Comparison of ENCODE assay signal across 8 mouse cellular contexts in genomic region chr14:31268301-31269001, GRCm38 (mm10). TPM values are rescaled to one million over a fixed set of nuclear protein-coding genes. Genes with fewer than 3 reads are reported as not detected.
DNase-seq lines count a peak whose midpoint lies in the region; ATAC-seq lines count a peak whose summit lies in the region.

No protein-coding gene starts in this region.

- H3K4me3 ChIP-seq in embryonic facial prominence, embryonic 15.5 days (replicated peaks) = peak overlapping the region; percentile 41
- H3K4me3 ChIP-seq in midbrain, embryonic 13.5 days (replicated peaks) = peak overlapping the region; percentile 27
- no peak overlapping the region for H3K4me3 ChIP-seq in liver, embryonic 12.5 days

- ATAC-seq in embryonic facial prominence, embryonic 15.5 days (ENCODE audit: insufficient number of reproducible peaks, low FRiP score, low TSS enrichment, low read depth) = no peak
- peak; percentile 73 for ATAC-seq in midbrain, embryonic 13.5 days
- no peak for ATAC-seq in liver, embryonic 12.5 days
- no peak for ATAC-seq in CD4-positive, CD25-positive, alpha-beta regulatory T cell, adult 4 months

- H3K36me3 ChIP-seq in embryonic facial prominence, embryonic 15.5 days = no peaks in the 10 kb centered on the region
- peaks cover 2% of the 10 kb centered on the region; the same call in 1 of the 2 replicates for H3K36me3 ChIP-seq in midbrain, embryonic 13.5 days
- H3K36me3 ChIP-seq in liver, embryonic 12.5 days = no peaks in the 10 kb centered on the region

- DNase-seq in brain, adult 2 months (ENCODE audit: low read depth, low spot score) = peak; percentile 93
- DNase-seq in layer of hippocampus, adult 18-20 months (ENCODE audit: low spot score in 2 of 2) = peak; percentile 69 to 84
- no peak for DNase-seq in natural killer cell, adult 2 months (ENCODE audit: low spot score in 2 of 2)
- DNase-seq in c-Kit-positive CD71-positive TER-119-positive erythroid progenitor cells, embryonic 14.5 days (ENCODE audit: low spot score) = no peak

- peak overlapping the region; percentile 64 for H3K4me2 ChIP-seq in embryonic facial prominence, embryonic 15.5 days (replicated peaks)
- peak overlapping the region; percentile 50 for H3K4me2 ChIP-seq in midbrain, embryonic 13.5 days (replicated peaks)
- no peak overlapping the region for H3K4me2 ChIP-seq in liver, embryonic 12.5 days

- H3K27me3 ChIP-seq in embryonic facial prominence, embryonic 15.5 days = no peaks in the 10 kb centered on the region
- no peaks in the 10 kb centered on the region for H3K27me3 ChIP-seq in midbrain, embryonic 13.5 days
- peaks cover 37% of the 10 kb centered on the region for H3K27me3 ChIP-seq in liver, embryonic 12.5 days (replicated peaks)

- no peaks in the 10 kb centered on the region for H3K9me3 ChIP-seq in embryonic facial prominence, embryonic 15.5 days (replicated peaks)
- H3K9me3 ChIP-seq in midbrain, embryonic 13.5 days = no peaks in the 10 kb centered on the region
- H3K9me3 ChIP-seq in liver, embryonic 12.5 days (replicated peaks) = no peaks in the 10 kb centered on the region

- no peak overlapping the region for H3K27ac ChIP-seq in embryonic facial prominence, embryonic 15.5 days (replicated peaks)
- H3K27ac ChIP-seq in midbrain, embryonic 13.5 days = peak overlapping the region; percentile 83
- H3K27ac ChIP-seq in liver, embryonic 12.5 days = no peak overlapping the region

- no peak overlapping the region for H3K9ac ChIP-seq in embryonic facial prominence, embryonic 15.5 days
- H3K9ac ChIP-seq in midbrain, embryonic 13.5 days (replicated peaks) = no peak overlapping the region
- H3K9ac ChIP-seq in liver, embryonic 12.5 days = no peak overlapping the region

- WGBS in embryonic facial prominence, embryonic 15.5 days = 61% methylated on average over 9 of the region's 9 CpGs
- WGBS in midbrain, embryonic 13.5 days = 19% methylated on average over 9 of the region's 9 CpGs
- WGBS in liver, embryonic 12.5 days (ENCODE audit: insufficient replicate concordance) = 60% methylated on average over 9 of the region's 9 CpGs

- peaks cover 9% of the 10 kb centered on the region for H3K4me1 ChIP-seq in embryonic facial prominence, embryonic 15.5 days
- peaks cover 29% of the 10 kb centered on the region for H3K4me1 ChIP-seq in midbrain, embryonic 13.5 days (replicated peaks)
- H3K4me1 ChIP-seq in liver, embryonic 12.5 days = peaks cover 15% of the 10 kb centered on the region

RNA-seq across cellular contexts. Expression of gene Bap1, which starts 17.2 kb away (rescaled TPM):
- polyA plus RNA-seq in embryonic facial prominence, embryonic 15.5 days (2015; fragmentation: Nextera tagmentation; extraction: Ambion mirVana) = 74.6 and 76.9 TPM in 2 replicates
- 100 to 1,000 TPM; 137 to 140 TPM for total RNA-seq in layer of hippocampus, adult 18-20 months (2021)
- 127 and 133 TPM in 2 replicates for polyA plus RNA-seq in midbrain, embryonic 13.5 days (2015; fragmentation: Nextera tagmentation; extraction: Ambion mirVana)
- polyA plus RNA-seq in liver, embryonic 12.5 days (2016; fragmentation: Nextera tagmentation; extraction: Ambion mirVana) = 53.8 and 54.4 TPM in 2 replicates
- polyA plus RNA-seq in CD4-positive, CD25-positive, alpha-beta regulatory T cell, adult 4 months (2017; shearing (Covaris generic)) = 10 to 100 TPM; 26.4 to 36.3 TPM

RNA-seq across cellular contexts. Expression of gene Phf7, which starts 17.3 kb away (rescaled TPM):
- polyA plus RNA-seq in embryonic facial prominence, embryonic 15.5 days (2015; fragmentation: Nextera tagmentation; extraction: Ambion mirVana) = 10.1 and 12.1 TPM in 2 replicates
- total RNA-seq in layer of hippocampus, adult 18-20 months (2021) = 1 to 10 TPM; 3.7 to 3.8 TPM
- 12.7 and 13.2 TPM in 2 replicates for polyA plus RNA-seq in midbrain, embryonic 13.5 days (2015; fragmentation: Nextera tagmentation; extraction: Ambion mirVana)
- polyA plus RNA-seq in liver, embryonic 12.5 days (2016; fragmentation: Nextera tagmentation; extraction: Ambion mirVana) = 9.9 and 10.0 TPM in 2 replicates
- polyA plus RNA-seq in CD4-positive, CD25-positive, alpha-beta regulatory T cell, adult 4 months (2017; shearing (Covaris generic)) = 10 to 100 TPM; 11.8 to 12.2 TPM

RNA-seq across cellular contexts. Expression of gene Sema3g, which starts 50.8 kb away (rescaled TPM):
- polyA plus RNA-seq in embryonic facial prominence, embryonic 15.5 days (2015; fragmentation: Nextera tagmentation; extraction: Ambion mirVana) = 1.3 and 1.8 TPM in 2 replicates
- total RNA-seq in layer of hippocampus, adult 18-20 months (2021) = 1 to 10 TPM; 5.2 to 5.7 TPM
- polyA plus RNA-seq in midbrain, embryonic 13.5 days (2015; fragmentation: Nextera tagmentation; extraction: Ambion mirVana) = 0.76 and 0.83 TPM in 2 replicates
- 0.04 and 0.18 TPM in 2 replicates for polyA plus RNA-seq in liver, embryonic 12.5 days (2016; fragmentation: Nextera tagmentation; extraction: Ambion mirVana)
- not detected for polyA plus RNA-seq in CD4-positive, CD25-positive, alpha-beta regulatory T cell, adult 4 months (2017; shearing (Covaris generic))

RNA-seq across cellular contexts. Expression of gene Nisch, which starts 51.7 kb away (rescaled TPM):
- 394 and 407 TPM in 2 replicates for polyA plus RNA-seq in embryonic facial prominence, embryonic 15.5 days (2015; fragmentation: Nextera tagmentation; extraction: Ambion mirVana)
- 100 to 1,000 TPM; 434 to 437 TPM for total RNA-seq in layer of hippocampus, adult 18-20 months (2021)
- 354 and 385 TPM in 2 replicates for polyA plus RNA-seq in midbrain, embryonic 13.5 days (2015; fragmentation: Nextera tagmentation; extraction: Ambion mirVana)
- 145 and 151 TPM in 2 replicates for polyA plus RNA-seq in liver, embryonic 12.5 days (2016; fragmentation: Nextera tagmentation; extraction: Ambion mirVana)
- 100 to 1,000 TPM; 151 to 190 TPM for polyA plus RNA-seq in CD4-positive, CD25-positive, alpha-beta regulatory T cell, adult 4 months (2017; shearing (Covaris generic))

RNA-seq across cellular contexts. Expression of gene Dnah1, which starts 55.2 kb away (rescaled TPM):
- polyA plus RNA-seq in embryonic facial prominence, embryonic 15.5 days (2015; fragmentation: Nextera tagmentation; extraction: Ambion mirVana) = 6.0 and 7.2 TPM in 2 replicates
- 1 to 10 TPM; 3.7 to 4.9 TPM for total RNA-seq in layer of hippocampus, adult 18-20 months (2021)
- 5.0 and 5.3 TPM in 2 replicates for polyA plus RNA-seq in midbrain, embryonic 13.5 days (2015; fragmentation: Nextera tagmentation; extraction: Ambion mirVana)
- 0.48 and 0.57 TPM in 2 replicates for polyA plus RNA-seq in liver, embryonic 12.5 days (2016; fragmentation: Nextera tagmentation; extraction: Ambion mirVana)
- polyA plus RNA-seq in CD4-positive, CD25-positive, alpha-beta regulatory T cell, adult 4 months (2017; shearing (Covaris generic)) = under 1 TPM in 1 of 2 experiments, not detected in 1; 0.06 TPM

Comparison
In these comparisons a context has a peak if more than half of its experiments do, and no peak if none do; other contexts are left out.
1. DNase-seq: peak in brain, adult 2 months (single experiment) and layer of hippocampus, adult 18-20 months (2 of 2); none in natural killer cell, adult 2 months (0 of 2) and c-Kit-positive CD71-positive TER-119-positive erythroid progenitor cells, embryonic 14.5 days (single experiment).